Mouse (Mus musculus) gastrocnemius, postnatal 14 days (tissue): ENCODE results near the gene Ccnk. TPM values are rescaled to one million over a fixed set of nuclear protein-coding genes. Genes with fewer than 3 reads are reported as not detected.

Experiments used
- DNase-seq: peaks from one replicate; pipeline ENCODE4 v3.0.0; 2021; ENCODE audit warnings: mixed read lengths
- intact Hi-C: fragments of 180-260 bp; cut with DNase I; formaldehyde crosslinking; loops from one replicate; pipeline ENCODE4 v1.15.1; 2025; ENCODE audit warnings: low total_unique reads
- long read RNA-seq, 2 experiments: library from polyadenylated mRNA; stranded (forward); transcript quantifications; one replicate each; pipeline ENCODE4 v2.0.0; 2021
- total RNA-seq, 2 experiments: library from RNA; stranded (reverse); gene quantifications; 2 replicates each; pipeline ENCODE4 v1.2.3; 2021

Gene Ccnk
- 10 to 100 TPM; 28.2 to 35.0 TPM for total RNA-seq
- long read RNA-seq, experiment 1, partial matches to known transcripts, result 0 of 3 reads
- long read RNA-seq, experiment 1, other reads (novel, unspliced or antisense), result 2 of 3 reads
- long read RNA-seq, experiment 2, partial matches to known transcripts, result 0 of 5 reads
- long read RNA-seq, experiment 2, other reads (novel, unspliced or antisense), result 5 of 5 reads

DNA sequence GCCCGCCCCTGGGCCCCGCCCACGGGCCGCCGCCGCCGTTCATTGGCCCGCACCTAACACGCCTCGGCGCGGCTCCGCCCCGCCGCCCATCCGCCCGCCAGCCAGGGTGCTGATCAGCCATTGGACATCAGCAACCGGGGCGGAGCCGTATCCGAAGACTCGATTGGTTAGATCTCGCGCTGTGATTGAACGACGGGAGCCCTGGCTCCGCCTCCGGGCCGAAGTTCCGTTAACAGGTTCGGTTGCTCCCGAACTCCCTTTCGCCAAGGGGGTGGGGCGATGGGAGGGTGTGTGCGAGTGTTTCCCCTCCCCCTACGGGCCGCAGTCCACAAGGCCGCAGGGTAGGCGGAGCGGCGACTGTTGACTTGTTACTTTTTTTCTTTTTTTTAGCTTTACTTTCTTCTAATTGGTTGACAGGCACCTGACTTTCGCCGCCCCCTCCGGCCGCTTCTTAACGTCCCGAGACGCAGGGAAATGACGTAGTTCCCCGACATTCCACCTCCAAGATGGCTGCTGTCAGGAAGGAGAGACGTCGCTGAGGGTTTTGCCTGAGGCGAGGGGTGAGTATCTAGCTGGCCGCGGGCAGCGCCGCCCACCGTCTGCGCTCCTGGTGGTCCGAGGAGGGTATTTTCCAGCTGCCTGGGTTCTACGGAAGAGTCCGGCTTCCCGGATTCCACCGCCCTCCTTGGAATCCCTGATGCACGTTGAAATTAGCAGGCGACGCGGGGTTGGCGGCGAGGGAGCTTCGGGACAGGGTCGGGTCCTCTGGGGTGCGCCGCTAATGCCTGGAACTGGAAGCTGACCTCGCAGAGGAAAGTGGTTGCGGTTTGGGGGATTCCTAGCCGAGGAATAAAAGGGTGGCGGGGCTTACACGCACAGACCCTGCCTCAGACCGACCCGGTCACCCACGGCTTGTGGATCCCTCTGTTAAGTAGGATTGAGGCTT is at the start of gene Ccnk:
Ccnk (plus strand) TSS at position 259 of the 946 bp plus-strand sequence.
- DNase-seq, result peak; percentile 100
- intact Hi-C loops, result no loop called here

DNA sequence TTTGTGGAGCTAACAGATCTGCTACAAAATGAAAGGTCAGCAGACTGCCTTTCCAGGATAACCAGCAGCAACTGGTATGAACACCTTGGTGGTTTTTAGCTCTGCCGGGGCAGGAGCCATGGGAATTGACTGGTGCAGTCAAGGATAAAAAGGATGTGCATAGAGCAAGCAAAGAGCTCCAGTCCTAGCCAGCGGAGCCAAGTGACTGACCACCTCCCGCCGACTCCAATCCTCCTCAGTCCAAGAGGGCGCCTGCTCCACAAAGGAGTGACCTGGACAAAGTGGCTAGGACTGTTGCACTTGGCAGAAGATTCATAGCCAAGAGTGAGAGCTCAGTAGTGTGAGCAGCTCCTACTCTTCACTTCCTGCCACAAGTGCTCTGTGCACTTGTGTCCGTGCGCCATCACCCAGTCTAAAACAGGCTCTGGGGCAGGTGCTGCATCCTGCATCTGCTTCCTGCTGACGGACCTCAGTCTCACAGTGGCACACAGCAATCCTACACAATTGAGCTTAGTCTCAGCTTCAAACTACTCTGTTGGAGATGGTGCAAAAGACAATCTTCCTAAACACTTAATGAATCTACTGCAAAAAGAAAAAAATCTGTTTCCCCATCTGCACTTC is 46.8 kb upstream of the Ccnk start:
- DNase-seq, result no peak
- intact Hi-C loops, result no loop called here

DNA sequence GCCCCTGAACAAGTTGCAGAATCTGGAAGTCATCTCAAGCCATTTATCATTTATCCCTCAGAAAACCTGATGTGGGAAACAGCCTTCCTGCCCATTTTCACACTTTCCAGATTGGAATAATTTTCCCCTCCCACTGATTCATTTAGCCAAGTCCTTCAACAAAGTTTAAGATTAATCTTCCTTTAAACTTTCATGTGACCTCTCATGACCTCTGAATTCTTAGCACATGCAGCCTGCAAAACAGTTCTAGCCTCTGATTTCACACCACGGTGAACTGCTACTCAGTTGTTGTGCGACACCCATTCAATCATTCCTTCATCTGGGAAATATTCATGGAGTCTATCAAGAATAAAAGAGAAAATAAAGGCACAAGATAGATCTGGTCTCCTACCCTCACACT is 46.2 kb upstream of the Ccnk start:
- intact Hi-C loops, result no loop called here
- no peak for DNase-seq

DNA sequence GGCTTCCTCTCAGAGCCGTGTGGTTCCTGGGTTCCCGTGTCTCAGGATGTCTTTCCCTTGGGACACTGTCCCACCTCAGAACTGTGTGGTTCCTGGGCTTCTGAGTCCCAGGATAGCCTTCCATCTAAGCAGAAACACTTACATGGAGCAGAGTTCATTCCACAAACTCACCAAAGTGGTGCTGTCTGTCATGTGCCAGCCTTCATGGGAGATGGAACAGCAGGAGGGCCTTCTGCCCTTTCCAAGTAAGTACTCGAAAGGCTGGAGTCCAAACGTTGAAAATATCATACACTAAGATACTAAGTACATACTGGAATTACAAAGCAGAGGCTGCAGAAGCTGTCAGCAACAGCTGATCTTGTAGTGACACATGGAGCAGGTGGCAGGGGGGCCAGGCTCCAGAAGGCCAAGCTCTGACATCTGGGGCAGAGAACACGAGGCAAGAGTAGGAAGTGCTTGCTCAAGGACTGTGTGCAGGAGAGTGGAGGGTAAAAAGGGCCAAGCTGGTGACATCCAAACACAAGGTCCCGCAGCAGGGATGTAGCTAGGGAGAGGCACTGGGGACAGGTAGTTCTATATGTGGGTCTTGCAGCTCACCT is 43.7 kb upstream of the Ccnk start:
- DNase-seq, result peak; percentile 57
- intact Hi-C loops, result no loop called here

DNA sequence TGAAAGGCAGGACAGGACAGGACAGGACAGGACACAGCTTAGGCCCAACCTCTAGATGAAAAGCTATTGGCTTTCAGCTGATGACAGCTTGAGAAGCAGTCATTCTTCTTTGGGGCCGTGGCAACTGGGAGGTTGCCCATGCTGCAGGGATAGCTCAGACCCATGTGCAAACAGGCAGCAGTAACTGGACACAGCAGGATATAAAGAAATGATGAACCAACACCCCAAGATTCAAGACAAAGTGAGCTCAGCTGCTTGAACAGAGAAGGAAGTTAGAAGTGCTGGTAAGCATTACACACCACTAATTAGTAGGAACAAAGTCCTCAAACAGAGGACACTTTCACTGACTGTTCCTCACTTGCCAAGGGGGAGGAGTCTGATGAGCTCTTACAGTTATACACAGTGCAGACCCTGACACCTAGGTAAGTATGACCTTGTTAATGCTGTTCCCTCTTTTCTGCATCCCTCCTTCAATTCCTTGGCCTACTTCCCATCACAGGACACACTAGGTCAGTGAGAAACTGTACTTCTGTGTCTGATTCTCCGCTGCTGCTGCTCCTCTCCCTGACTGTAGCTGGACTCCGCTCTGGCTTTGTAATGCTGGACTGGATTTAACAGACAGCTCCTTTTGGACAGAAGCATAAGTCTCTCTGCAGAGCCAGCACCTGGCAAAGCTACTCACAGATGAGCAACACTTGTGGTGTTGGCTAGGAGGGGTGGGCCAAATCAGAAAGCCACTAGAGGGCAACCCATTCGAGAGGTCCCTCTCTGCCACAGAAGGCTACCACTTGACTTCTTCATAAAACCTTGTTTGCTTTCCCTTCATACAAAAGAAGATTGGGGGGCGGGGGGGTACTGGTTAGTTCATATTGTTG is 35.5 kb upstream of the Ccnk start:
- DNase-seq, result peak; percentile 61
- intact Hi-C loops, result no loop called here

DNA sequence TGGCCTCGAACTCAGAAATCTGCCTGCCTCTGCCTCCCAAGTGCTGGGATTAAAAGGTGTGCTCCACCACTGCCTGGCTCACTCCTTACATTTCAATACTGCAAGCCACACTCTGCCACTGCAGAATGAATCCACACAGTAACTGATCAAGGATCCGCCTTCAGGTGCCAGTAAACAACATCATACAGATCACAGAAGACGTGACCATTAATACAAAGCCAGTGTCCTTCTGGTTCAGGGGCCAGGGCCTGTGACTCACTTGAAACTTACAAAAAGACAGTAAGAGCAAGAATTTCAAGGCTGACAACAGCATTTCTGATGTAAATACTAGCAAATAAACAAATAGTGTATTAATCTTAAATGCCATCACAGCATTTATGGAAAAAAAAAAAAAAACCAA is 34.2 kb upstream of the Ccnk start:
- intact Hi-C loops, result no loop called here
- DNase-seq, result no peak

DNA sequence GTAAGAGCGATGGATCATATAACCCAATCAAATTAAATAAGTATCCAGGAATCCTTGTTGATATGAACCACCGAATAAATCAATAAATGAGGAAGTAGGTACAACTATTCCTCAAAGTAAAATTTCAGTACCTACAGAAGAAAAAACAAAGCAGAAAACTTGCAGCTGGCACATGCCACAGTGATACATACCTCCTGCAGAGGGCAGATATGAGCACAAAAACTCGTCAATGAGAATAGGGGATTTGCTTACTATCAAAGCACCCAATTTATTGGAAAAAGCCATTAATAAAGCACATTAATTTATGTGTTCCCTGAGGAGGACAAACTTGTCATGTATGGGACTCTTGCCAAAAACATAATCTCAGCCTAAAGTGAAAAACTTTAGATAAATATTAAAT is 29.6 kb upstream of the Ccnk start:
- DNase-seq, result no peak
- intact Hi-C loops, result no loop called here

DNA sequence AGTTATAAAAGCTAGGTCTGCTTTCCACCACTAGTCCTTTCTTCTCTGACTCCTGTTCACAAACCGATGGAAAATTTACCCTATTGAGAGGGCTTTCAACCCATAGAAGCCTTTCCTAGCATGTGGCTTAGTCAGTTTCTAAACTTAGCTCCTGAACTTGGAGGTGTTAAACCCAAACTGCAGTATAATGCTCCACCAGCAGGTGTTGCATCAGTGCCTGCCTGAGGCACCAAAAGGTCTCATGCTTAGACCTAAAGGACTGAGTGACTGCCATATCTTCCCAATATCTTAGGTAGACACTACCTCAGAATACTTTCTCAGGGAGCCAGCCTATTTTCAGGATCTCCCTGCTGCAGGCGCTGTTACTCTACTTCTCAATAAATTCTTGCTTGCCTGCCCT is 26.6 kb upstream of the Ccnk start:
- DNase-seq, result no peak
- intact Hi-C loops, result no loop called here

DNA sequence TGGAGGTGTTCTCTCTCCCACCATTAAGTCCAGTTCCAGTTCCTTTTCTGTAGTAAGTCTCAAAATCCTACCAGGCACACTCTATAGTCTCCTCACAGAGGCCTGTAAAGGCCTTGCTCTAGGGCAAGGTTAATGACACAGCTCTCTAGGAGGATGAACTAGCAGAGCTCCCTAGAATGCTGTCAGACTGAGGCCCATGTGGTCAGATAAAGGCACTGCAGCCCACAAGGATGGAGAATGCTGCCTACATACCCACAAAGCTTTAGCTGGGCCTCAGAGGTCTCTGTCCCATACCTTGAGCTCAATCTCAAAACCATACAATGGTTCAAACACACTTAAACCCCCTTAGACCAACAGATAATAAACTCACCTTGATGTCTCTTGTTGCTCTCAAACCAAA is 19.5 kb upstream of the Ccnk start:
- no peak for DNase-seq
- intact Hi-C loops, result no loop called here

DNA sequence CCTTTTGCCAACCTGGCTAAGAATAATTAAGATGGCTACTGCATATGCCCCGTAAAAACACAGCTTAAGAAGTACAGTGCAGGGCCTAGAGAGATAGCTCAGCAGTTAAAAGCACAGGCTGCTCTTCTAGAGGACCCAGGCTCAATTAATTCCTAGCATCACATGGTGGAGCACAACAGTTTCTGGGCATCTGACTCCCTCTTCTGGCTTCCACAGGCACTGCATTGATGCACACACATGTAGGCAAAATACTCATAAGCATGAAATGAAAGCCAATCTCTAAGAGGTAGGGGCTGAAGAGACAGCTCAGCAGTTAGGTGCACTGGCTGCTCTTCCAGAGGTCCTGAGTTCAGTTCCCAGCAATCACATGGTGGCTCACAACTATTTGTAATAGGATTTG is 17.3 kb upstream of the Ccnk start:
- intact Hi-C loops, result no loop called here
- no peak for DNase-seq

DNA sequence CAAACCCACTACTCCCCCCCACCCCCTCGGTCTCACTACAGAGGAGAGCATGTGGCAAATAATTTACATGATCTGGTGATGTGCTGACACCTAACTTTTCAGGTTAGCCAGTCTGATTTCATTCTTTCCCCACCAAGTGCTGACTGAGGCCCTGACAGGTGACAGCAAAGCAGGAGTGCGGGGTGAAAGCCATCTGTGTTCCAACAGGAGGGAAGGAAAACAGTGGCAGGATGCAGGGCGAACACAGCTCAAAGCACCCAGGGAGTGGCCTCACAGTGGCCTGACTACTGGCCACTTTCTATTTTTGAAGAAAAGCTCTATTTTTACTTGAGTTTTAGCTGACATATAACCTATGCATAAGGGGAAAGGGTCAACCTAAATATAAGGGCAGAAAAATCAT is 15.7 kb upstream of the Ccnk start:
- intact Hi-C loops, result no loop called here

DNA sequence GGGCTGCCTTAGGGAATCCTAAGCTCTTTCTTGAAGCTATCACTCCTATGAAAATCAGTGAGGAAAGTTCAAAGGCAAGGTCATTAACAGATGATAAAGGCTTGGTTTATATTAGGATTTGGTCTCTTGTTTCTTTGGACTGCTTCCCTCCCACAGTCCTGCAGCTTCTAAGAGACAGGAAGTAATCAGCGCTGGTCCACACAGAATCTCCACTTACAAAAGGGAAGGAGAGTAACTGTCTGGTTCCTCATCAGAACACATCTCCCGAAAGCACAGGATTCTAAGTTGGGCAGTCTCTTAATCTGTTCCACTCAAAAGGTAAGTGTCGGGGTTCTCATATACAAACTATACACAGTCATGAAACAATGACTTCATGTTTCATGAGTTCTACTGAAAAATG is 10.5 kb upstream of the Ccnk start:
- DNase-seq, result no peak
- intact Hi-C loops, result no loop called here

More for the DNA sequence above, 15.7 kb upstream of the Ccnk start:
- no peak for DNase-seq

DNA sequence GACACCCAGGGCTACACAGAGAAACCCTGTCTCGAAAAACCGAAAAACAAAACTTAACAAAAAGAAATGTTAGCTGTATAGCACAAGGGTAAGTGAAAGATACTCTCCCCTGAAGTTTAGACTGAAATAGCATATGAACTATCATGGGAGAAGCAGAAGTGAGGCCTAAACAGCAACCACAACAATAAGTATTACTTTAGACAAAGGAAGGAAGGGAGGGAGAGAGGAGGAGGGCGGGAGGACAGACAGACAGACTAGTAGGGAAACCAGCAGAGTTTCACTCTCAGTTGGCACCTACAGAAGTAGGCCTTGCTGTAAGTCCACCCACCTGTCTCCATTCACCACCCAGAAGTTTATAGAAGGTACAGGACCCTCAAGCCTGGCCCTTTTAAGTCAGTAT is 8.9 kb upstream of the Ccnk start:
- intact Hi-C loops, result no loop called here

DNA sequence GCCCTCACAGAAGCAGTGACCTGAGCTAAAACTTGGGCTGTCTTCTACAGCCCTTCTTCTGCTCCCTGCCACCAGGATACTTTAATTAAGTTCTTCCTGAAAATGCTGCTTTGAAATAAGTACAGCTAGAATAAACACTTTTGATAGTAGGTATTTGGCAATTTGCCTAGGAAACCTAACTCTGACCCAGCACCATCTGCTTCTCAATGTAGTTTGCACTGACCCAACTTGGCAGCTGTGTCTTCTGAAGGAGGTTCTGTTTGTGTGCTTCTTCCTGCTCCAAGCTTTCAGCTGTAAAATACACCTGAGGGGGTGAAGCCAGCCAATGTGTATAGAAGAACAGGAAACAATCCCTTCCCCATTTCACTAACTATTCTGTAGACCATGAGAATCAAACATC is 8.0 kb upstream of the Ccnk start:
- no peak for DNase-seq
- intact Hi-C loops, result no loop called here

More for the DNA sequence above, 8.9 kb upstream of the Ccnk start:
- DNase-seq, result no peak

DNA sequence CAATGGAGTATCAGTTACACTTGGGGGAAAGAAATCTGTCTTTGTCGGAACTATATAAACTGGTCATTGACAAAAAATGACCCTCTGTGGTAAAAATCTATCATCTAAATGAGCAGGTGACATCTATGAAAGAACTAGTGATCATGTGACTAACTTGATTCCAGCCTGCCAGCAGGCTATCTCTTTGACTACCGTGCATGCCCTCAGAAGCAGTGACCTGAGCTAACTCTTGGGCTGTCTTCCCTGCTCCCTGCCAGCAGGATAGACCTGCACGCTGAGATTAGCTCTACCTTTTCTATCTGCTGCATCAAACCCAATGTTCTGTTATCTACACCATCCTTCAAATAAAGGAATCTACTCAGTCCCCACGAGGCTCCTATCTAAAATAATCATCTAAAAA is 6.7 kb upstream of the Ccnk start:
- intact Hi-C loops, result no loop called here

DNA sequence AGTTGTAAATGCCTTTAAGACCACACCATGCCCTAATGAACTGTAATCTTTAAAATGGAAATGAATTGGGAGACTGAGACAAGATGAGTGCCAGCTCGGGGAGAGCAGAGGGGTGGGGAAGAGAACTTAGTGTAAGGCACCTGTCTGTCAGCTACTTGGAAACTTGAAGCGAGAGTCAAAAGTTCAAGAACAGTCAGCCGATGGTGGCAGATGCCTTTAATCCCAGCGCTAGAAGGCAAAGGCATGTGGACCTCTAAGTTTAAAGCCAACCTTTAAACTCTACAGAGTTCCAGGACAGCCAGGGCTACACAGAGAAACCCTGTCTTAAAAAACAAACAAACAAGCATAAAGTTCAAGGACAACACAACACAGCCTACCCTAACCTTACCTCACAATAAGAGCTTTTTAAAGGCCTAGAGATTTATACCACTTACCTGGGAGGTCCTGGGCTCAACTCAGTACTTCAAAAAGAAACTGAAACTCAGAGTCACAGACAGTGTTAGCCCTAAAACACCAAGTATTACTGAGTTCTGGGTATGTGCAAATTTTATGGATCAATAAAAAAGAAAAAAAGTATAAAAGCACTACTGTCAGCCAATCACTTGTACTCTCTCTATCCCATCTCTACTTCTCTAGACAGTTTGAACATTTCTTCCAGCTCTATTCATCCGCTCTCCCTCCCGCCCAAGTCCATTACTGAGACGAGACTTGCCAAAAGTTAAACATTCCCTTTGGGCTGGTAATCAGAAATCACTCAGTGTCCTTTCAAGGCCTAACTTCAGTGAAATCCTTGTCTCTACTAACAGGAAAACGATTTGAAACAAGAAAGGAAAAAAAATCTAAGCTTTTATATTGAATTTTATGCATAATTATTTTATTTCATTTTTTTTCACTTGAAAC is 4.5 kb upstream of the Ccnk start:
- no peak for DNase-seq
- intact Hi-C loops, result no loop called here

More for the DNA sequence above, 6.7 kb upstream of the Ccnk start:
- DNase-seq, result no peak

DNA sequence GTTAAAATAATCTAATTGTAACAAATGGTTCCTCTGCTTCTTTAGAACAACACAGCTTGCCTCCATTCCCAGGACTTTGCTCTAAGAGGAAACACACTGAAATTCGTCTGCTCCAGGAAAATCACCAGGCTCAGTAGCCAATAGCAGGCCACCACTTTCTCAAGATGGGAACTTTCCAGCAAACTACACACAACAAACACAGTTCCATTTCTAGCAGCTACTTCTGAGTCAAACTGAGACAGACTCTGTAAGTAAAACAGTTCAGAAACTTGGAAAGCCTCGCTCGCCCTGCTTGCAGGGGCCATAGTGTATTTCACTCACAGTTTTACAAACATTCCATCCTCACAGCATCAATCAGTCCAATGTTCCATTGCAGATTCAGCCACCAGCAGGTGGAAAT is 3.0 kb upstream of the Ccnk start:
- no peak for DNase-seq
- intact Hi-C loops, result no loop called here
